In the genomic region with DNA sequence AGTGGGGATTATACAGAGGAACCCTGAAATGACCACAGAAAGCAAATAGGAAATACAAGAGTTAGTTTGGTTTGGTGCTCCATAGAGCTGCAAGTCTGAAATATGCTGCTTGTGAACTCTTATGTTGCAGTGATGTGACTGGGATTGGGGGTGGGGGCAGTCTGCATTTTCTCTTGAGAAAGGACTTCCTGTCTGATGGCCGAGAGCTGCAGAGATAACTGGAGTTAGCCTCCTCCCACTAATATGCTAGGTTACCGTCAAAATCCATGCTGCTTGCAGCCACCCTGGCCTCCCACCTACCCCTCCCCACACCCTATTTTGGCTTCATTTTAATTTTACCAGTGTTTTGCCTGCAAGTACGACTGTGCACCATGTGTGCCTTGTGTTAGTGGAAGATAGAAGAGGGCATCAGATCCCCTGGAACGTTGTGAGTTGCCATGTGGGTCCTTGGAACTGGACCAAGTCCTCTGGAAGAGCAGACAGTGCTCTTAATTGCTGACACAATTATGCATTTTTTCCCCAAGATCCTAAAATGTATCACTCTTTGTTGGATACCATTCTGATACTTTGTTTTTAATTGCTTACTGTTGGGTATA, we compare ENCODE assay signal across 9 mouse cellular contexts. TPM values are rescaled to one million over a fixed set of nuclear protein-coding genes. Genes with fewer than 3 reads are reported as not detected.
A peak's percentile ranks its signal among the peaks of the same experiment; 100 is the strongest.
DNase-seq lines count a peak whose midpoint lies in the region; ATAC-seq and TF ChIP-seq lines count a peak whose summit lies in the region.
"Had no signal": no experiment of that assay in that cellular context is flagged by ENCODE, and none has a peak within 500 bp of the region (broad histone marks: within the 10 kb centered on the region; RNA-seq: fewer than 3 reads in every experiment).

No protein-coding gene starts in this region.

- DNase-seq in heart, postnatal 25 days (ENCODE audit: low spot score): no peak
- DNase-seq in 3T3-L1 (ENCODE audit: low read depth, low spot score) (peak; percentile 8), liver (peak; percentile 49)
- no peak for DNase-seq in left cerebral cortex, adult 8-10 months (ENCODE audit: low spot score in 2 of 2)
- no peak for DNase-seq in embryo, embryonic 10 days (ENCODE audit: low spot score)
- no peak for DNase-seq in right cerebral cortex, adult 2 months (ENCODE audit: low spot score in 2 of 2)

- no peaks in the 10 kb centered on the region for H3K36me3 ChIP-seq in heart, embryonic 11.5 days (ENCODE audit: control insufficient read depth, insufficient read depth, low read length)
- H3K36me3 ChIP-seq: limb, embryonic 15.5 days had no signal

- no peak for TF ChIP-seq CTCF in embryonic fibroblast, embryonic 13.5 days (IDR thresholded peaks at IDR 0.05; ENCODE audit: borderline replicate concordance, insufficient read depth, low read length)

- TF ChIP-seq POLR2A in embryonic fibroblast, embryonic 13.5 days (IDR thresholded peaks at IDR 0.05; ENCODE audit: low read depth, low read length): no peak

- intact Hi-C loops in heart, postnatal 25 days (cut with DNase I): no loop called here

- peak overlapping the region; percentile 85 for H3K27ac ChIP-seq in heart, embryonic 11.5 days (ENCODE audit: low read depth, low read length)
- H3K27ac ChIP-seq in embryonic fibroblast, embryonic 13.5 days (ENCODE audit: insufficient read depth, low read length): peak overlapping the region; percentile 91; the same call in 1 of the 2 replicates

- H3K4me3 ChIP-seq in heart, embryonic 11.5 days (ENCODE audit: low read depth, low read length): no peak overlapping the region
- H3K4me3 ChIP-seq in embryonic fibroblast, embryonic 13.5 days (ENCODE audit: insufficient read depth, low read length): no peak overlapping the region
- H3K4me3 ChIP-seq: limb, embryonic 15.5 days had no signal

- peak overlapping the region; percentile 1; the same call in 1 of the 2 replicates for H3K4me2 ChIP-seq in heart, embryonic 11.5 days

- no peak overlapping the region for H3K9ac ChIP-seq in heart, embryonic 11.5 days (ENCODE audit: low read depth, low read length)
- H3K9ac ChIP-seq: limb, embryonic 15.5 days had no signal

- peak; percentile 13; the same call in 1 of the 2 replicates for ATAC-seq in heart, embryonic 11.5 days (replicated peaks; ENCODE audit: insufficient number of reproducible peaks, low FRiP score, low TSS enrichment)

- H3K27me3 ChIP-seq in heart, embryonic 11.5 days (ENCODE audit: control insufficient read depth, insufficient read depth, low read length): no peaks in the 10 kb centered on the region
- H3K27me3 ChIP-seq: limb, embryonic 15.5 days had no signal

- WGBS in heart, embryonic 11.5 days (ENCODE audit: insufficient replicate concordance): 20% methylated on average over 4 of the region's 4 CpGs

- H3K4me1 ChIP-seq in heart, embryonic 11.5 days (ENCODE audit: control insufficient read depth, insufficient read depth, low read length): peaks cover 17% of the 10 kb centered on the region
- peaks cover 12% of the 10 kb centered on the region for H3K4me1 ChIP-seq in embryonic fibroblast, embryonic 13.5 days (ENCODE audit: control insufficient read depth, insufficient read depth, low read length)

- no peaks in the 10 kb centered on the region for H3K9me3 ChIP-seq in heart, embryonic 11.5 days (replicated peaks; ENCODE audit: control insufficient read depth, low read length)
- H3K9me3 ChIP-seq: limb, embryonic 15.5 days had no signal

RNA-seq across cellular contexts. Expression of a gene that starts 11.7 kb away (rescaled TPM):
- 25.0 and 25.9 TPM in 2 replicates for polyA plus RNA-seq in heart, embryonic 11.5 days (2014; fragmentation: Nextera tagmentation; extraction: Ambion mirVana)
- total RNA-seq in heart, postnatal 25 days (2021): 10 to 100 TPM in 1 of 2 experiments, 1 to 10 TPM in 1; 6.4 to 11.0 TPM
- 18.5 and 21.6 TPM in 2 replicates for polyA plus RNA-seq in embryonic fibroblast, embryonic 13.5 days (2011; ENCODE audit: insufficient read length, low read depth, missing spikeins)
- total RNA-seq in left cerebral cortex, adult 8-10 months (2022): 10 to 100 TPM; 21.0 to 24.7 (median 22.3) TPM

RNA-seq across cellular contexts. Expression of a gene that starts 49.1 kb away (rescaled TPM):
- polyA plus RNA-seq in heart, embryonic 11.5 days (2014; fragmentation: Nextera tagmentation; extraction: Ambion mirVana): 17.9 and 18.5 TPM in 2 replicates
- total RNA-seq in heart, postnatal 25 days (2021): 1 to 10 TPM; 8.9 to 10.0 TPM
- polyA plus RNA-seq in embryonic fibroblast, embryonic 13.5 days (2011; ENCODE audit: insufficient read length, low read depth, missing spikeins): 15.0 and 16.3 TPM in 2 replicates
- total RNA-seq in left cerebral cortex, adult 8-10 months (2022): 10 to 100 TPM in 3 of 4 experiments, 1 to 10 TPM in 1; 9.2 to 11.1 (median 10.6) TPM

Comparison
In these comparisons a context has a peak if more than half of its experiments do, and no peak if none do; other contexts are left out.
1. DNase-seq: peak in 3T3-L1 (single experiment) and liver (single experiment); none in heart, postnatal 25 days (single experiment), left cerebral cortex, adult 8-10 months (0 of 2), embryo, embryonic 10 days (single experiment) and right cerebral cortex, adult 2 months (0 of 2).